Mouse (Mus musculus): ENCODE results near the gene Hsd17b12.

Hsd17b12 gene

DNA sequence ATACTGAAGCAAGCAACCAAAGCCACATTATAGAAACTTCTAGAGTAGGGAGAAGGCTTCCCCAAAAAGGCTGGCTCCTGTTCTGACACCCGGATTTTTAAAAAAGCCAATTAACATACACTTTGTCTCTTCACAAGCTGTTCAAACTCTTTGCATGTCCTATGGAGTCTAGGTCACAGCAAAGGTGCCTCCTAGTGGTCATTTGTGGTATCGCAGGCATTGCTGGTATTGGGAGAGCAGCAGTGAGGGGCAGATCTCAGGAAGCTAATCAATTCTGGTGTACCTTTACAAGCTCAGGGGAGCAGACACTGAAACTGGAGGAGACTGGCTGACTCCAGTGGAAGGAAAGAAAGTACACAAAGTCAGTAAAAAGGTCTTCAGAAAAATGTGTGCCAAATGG is 155.4 kb downstream of the Hsd17b12 start:
- DNase-seq (ENCODE audit: low spot score) = peak; percentile 87

DNA sequence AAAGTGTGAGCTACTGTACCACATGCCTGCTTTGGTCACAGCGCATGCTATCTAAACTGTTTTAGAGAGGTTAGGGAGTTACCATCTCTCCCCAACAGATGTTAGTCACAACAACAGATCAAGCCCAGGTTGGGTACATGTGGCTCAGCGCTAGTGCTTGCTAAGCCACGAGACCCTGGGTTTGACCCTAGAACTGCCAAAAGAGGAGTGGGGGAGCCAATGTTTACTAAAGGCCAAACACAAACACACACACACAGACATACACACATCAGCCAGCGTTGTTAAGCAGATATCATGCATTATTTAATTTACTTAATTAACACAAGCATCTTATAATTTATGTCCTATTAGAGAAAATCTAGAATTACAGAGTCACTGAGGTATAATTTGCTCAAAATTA is 155.8 kb downstream of the Hsd17b12 start:
- no peak for DNase-seq (ENCODE audit: low spot score)

DNA sequence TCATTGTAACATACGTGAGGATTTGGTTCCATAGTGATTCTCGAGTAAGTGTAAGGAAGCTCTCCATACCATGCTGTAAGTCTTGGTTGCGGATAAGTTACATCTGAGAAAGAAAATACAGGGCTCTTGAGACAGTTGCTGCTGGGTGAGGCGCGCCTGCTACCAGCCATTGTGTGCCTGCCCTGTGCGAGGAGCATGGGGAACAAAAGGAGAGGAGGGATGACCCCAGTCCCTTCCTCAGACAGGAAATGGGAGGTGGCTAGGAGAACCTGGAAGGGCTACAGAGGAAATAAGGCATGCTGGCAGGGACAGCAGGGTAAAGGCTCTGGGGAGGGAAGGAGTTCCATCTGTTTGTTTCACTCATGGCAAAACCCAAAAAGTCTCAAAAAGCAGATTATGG is 156.4 kb downstream of the Hsd17b12 start:
- no peak for DNase-seq (ENCODE audit: low spot score)

GRCm38 (mm10) chr2:93996254-93996653 is 161.5 kb downstream of the Hsd17b12 start, which contains the start of gene Gm27027:
Gm27027 (minus strand) TSS chr2:93996354.
- DNase-seq (ENCODE audit: low spot score) = no peak

DNA sequence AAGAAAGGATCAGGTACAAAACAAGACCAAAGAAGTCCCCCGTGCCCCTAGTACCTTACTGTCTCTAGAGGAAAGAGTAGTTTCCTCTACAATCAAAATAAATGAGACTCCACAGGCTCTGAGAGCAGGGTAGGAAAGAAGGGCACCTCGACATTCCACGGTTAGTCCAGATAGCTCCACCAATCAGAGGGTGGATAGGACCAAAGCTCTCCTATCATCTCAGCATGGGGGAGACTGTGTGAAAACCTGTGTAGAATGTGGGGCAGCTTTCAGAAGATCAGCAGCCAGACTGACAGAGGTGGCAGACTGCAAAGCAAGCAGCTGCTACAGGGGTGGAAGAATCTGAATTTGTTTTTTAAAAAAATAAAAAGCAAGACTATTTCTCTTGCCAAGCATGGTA is 165.0 kb downstream of the Hsd17b12 start:
- no peak for DNase-seq (ENCODE audit: low spot score)

GRCm38 (mm10) chr2:93992259-93992658 is 165.5 kb downstream of the Hsd17b12 start:
- peak; percentile 61 for DNase-seq (ENCODE audit: low spot score)

GRCm38 (mm10) chr2:93991336-93991735 is 166.4 kb downstream of the Hsd17b12 start:
- DNase-seq (ENCODE audit: low spot score) = no peak

DNA sequence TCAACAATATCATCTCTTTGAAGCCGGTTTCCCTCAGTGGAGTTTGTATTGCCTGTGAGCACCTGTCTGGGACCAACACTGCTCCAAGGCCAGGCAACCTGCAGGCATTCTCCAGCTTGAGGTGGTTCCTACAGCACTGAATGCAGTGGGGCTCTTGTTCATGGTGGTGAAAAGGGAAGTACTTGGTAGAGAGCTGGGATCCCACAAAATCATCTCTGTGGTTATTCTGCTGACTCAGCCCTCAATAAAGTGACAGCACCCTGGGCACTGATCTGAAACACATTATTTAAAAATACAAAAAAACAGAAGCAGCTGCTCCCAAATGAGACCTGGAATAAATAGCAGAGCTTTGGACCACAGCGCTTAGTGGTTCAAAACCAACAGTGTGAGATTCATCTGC is 169.3 kb downstream of the Hsd17b12 start:
- DNase-seq (ENCODE audit: low spot score) = no peak

Measured in MN1 (cell line).